Mouse (Mus musculus): ENCODE results near the gene Endov.

Gene Endov

DNA sequence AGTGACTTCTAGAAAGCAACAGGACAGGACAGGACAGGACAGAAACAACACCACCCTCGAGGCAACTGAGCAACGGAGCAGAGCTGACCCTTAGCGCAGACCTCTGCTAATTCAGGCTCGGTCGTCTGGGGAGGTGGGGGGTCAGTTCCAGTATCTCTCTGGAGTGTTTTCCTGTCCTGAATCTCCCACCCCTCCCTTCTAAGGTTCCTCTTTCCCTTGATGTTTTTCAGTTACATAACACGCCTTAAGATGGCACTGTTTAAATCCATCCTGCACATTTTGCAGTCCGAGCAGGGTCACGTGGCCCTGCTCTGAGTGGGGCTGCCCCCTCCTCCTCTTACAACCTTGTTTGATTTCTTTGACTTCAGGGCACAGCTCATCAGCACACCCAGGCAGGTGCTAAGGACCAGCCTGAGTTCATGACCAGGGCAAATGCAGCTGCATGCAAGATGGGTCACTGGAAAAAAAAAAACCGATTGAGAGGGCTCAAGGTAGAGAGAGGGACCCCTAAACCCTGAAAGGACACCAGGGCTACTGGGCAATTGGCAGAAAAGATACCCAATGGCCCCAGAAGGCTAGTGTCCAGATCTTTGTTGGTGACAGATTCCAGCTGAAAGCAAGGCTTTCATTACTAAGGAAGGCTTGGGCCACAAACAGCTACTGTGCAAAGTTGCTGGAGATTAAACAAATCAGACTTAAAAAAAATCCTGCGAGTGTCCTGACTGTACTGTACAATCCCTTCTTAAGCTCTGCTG lies 54.8 kb downstream of the Endov start:
- no peak for DNase-seq (ENCODE audit: low spot score in 2 of 2)

DNA sequence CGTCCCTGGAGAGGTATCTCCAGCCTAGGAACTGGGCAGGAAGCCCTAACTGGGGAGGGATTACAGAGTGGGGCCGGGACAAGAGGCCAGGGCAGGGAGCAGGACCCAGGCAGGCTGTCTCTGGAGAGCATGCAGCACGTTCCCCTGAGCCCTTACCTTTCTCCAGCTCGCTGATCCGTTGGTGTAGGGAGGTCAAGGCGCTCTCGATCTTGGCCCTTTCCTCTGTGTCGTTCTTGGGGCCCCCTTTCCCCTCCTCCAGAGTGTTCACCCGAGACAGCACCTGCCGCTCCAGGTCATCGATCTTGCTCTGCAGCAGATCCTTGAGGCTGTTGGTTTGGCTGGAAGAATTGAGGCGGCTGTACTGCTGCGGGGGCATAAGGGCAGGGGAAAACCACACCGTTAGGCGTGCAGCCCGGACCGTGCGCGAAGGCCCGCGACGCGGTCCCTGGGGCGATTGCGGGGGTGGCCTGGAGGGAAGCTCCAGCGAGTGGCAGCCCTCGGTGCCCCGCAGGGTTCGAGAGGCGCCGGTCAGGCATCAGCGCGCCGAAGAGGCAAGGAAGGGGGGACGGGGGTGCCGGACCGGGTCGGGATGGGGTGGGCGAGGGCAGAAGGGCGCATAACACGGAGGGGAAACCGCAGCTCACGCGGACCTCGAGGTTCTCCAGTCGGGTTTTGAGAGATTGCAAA lies 55.5 kb downstream of the Endov start:
- DNase-seq (ENCODE audit: low spot score in 2 of 2) = no peak

DNA sequence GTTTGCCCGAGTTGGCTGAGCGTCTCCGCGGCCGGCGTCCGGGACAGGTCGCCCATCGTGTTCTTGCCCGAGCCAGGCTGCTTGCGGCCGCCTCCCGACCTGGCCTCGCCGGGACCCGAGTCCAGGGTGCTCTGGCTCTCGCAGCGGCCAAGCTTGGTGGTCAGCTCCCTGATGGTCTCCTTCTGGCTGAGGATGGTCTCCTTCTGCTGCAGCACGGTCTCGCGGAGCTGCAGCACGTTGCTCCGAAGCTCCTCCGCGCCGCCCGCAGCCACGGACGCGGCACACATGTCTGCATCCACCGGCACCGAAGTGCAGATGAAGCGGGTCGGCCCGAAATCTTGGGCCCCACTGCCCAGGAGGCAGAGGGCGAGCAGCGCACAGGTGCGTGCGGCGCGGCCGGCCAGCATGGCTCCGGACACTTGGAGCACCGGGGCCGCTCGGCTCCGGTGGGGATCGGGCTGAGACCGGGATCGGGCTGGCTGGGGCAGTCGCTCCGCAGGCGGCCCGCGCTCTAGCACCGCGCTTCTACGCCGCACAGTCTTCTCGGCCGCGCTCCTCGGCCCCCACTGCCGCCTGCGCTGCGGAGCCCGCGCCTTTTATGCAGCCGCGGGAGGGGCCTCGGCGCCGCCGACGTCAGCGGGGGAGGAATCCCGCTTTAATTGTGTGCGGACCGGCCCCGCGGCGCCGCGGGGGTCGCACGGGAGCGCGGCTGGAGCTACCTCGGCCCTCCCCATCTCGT lies 56.2 kb downstream of the Endov start, which contains the start of gene Nptx1:
Nptx1 (minus strand) TSS at position 571 of the 739 bp plus-strand sequence.
- DNase-seq (ENCODE audit: low spot score in 2 of 2) = peak in 1 of 2 experiments; percentile 59

DNA sequence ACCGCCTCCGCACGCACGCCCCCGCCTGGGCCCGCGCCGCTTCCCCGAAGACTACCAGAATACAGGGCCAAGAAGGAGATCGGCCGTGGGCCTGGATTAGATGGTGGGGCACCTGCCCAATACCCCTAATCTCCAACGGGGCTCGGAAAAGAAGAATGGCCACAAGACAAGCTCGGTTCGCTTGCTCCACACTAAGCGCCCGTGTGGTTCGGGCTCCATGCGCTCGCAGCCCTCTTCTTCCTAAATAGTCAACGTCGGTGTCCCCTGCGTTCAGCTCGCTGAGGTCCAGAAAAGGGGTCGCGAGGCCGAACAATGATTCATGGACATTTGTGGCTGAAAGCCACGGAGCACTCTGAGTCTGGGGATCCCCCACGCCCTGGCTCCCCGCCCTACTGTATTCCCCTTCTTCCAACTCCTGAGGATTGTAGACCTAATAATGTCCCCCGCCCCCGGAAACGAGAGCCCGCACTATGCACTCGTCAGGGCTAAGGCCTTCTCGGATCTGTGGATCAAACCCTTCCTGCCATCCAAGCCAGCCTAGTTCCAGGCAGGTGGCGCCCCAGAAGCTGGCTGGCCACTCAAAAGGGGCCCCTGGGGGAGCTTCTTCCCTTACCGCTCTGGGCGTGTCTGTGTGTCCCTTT lies 56.9 kb downstream of the Endov start:
- no peak for DNase-seq (ENCODE audit: low spot score in 2 of 2)

DNA sequence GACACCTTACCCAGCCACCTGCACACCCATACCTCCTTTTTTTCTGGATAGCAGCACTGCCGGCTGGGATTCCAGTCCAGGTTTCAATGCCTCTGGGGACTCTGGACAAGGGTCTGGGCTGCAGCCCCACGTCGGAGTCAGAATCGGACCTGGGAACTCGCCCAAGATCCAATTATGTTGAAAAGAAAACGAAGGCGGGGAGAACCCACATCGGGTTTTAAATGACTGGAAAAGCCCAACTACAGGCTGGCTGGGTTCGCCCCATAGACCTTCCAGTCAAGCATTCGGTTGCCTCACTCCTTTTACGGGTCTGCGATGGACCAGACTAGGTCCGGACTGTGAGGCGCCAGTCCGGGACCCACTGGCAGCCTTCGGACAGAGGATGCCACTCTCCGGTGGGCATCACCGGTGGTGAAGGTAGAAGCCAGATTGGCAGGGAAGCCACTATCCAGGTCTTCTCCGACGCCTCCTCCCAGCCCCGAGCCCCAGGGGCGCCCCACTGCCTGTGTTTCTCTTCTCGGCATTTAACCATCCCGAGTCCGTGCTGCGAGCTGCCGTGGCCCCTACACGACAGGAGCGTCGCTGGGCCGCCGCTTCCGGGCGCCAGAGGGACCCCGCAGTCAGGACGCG lies 57.7 kb downstream of the Endov start:
- DNase-seq (ENCODE audit: low spot score in 2 of 2) = no peak

DNA sequence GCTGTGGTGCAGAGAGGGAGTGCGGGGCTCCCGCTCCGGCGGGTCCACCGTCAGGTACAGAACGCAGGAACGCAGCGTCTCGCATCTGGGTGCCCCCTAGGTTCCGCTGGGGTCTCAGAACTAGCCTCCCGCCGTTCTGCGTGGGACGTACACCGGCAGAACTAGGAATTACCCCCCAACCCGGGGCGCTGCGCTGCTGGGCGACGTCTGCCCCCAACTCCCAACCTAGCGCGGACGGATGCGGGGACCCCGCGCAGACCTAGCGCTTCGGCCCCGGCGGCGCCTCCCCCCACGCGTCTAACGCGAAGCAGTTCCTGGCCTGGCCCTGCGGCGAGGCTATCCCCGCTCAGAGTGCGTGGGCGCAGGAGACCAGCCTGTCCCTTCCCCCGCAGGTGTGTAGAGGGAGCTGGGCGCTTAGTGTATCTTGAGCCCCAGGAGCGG lies 58.2 kb downstream of the Endov start:
- no peak for DNase-seq (ENCODE audit: low spot score in 2 of 2)

DNA sequence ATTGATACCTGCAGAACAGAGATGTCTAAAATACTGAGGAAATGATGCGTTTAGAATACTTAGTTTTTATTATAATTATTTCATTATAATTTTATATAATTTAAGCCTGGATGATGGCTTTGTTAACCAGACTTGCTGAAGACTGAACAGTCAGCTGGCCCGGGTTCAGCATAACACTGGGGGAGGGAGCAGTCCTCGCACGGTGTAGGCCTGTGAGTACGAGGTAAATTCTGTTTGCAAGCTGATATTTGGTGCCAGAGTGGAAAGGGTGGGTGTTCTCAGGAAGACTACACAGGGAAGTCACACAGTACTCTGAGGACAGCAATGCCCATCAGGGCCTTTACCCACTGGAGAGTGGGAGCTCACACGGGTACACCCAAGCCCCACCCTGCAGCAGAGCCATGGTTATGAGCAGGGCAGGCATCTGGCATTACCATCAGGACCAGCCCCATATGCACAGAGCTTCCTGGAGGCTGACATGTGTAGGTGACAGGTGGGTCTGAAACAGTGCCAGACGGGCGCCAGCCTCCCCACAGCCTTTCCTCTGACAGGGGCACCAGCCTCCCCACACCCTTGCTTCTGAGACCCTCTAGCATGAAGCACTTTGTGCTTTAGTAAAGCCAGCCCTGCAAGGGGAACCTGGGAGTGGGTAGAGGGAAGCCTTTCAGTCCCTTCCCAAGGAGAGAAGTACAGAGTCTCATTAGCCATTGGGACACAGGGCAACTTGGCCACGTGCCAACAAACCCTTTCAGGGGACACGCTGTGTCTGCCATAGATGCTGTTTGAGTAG lies 59.6 kb downstream of the Endov start:
- DNase-seq (ENCODE audit: low spot score in 2 of 2) = no peak

DNA sequence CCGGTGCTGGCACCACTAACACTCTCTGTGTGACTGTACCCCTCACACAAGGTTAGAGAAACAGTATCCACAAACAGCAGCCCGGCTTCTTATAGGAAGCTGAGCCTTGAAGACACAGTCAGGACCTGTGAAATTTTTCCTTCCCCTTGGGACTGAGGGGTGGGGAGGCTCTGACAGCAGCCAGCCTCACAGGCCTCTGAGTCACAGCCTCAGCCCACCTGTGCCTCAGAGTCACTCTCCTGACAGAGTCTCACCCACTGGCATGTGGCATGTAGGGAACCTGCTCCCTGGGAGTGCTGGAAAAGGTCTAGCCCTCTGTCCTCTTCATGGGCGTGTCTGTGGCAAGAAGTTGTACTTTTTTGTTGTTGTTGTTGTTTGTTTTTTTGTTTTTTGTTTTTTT lies 60.3 kb downstream of the Endov start:
- DNase-seq (ENCODE audit: low spot score in 2 of 2) = no peak

DNA sequence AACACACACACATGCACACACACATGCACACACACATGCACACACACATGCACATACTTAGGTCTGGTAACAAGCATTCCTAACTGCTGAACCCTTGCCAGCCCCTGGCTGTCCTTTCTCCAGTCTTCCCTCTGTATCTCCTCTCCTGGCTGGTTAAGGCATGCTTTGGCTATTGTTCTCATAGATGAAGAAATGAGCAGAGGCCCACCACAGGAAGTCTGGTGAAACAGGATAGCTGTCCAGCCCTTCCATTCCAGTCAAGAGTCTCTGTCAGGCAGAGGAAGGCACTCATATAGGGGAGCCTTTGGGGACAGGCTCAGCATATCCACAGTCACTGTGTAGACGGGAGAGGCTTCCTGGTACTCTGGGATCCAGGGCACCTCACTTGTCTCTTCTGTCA lies 61.2 kb downstream of the Endov start:
- DNase-seq (ENCODE audit: low spot score in 2 of 2) = no peak

DNA sequence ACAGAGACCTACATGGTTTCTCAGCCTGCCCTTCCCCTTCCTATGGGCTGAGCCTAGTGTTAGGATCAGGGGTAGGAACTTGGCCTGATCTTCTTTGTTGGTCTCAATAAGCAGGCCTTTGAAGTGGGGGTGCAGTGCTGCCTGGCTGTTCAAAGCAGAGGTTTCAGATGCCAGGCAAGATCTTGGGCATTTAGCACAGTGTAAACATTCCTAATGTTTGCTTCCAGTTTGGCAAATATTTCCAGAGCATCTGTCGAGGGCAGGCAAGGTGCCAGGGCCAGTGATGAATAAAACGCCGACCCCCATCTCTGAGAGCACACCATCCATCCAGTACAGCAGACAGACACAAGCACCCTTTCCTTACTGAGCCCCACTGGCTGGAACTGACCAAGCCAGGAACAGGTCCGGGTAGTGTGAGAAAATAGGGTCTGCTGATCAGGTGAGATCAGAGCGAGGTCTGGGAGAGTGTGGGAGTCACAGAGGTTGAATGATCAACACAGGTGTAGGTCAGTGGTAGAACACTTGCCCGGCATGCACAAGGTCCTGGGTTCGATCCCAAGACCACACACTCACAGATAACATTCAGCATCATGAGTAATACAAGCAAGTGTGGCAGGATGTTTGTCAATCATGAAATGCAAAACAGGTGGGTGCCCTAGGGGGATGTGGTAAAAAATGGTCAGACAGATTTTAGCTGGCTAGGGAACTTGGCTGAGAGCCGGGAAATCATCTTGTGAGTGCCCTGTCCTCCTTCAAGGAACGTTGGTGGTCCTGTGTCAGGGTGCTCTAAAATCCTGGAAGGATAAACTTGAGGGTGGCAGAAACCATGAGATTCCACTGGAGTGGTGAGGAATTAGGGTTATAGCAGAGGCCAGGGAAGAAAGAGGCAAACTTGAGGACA lies 62.0 kb downstream of the Endov start:
- no peak for DNase-seq (ENCODE audit: low spot score in 2 of 2)

DNA sequence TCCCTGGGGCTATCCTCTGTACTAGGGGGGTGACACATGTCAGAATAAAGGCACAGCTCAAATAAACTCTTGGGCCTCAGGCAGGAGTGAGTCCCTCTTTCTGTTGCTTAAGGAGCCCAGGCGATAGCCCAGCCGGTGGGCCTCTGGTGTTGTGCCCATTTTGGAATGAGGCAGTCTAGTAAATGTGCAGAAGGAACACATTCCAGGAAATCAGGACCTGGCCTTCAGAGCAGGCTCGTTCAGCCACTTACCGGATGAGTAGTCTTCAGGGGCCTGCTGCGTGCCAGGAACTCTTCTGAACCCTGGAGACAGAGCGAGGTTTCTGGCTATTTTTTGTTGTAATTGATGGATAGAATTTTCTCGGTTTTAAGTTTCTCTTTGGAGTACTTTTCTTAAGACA lies 63.6 kb downstream of the Endov start:
- DNase-seq (ENCODE audit: low spot score in 2 of 2) = no peak

DNA sequence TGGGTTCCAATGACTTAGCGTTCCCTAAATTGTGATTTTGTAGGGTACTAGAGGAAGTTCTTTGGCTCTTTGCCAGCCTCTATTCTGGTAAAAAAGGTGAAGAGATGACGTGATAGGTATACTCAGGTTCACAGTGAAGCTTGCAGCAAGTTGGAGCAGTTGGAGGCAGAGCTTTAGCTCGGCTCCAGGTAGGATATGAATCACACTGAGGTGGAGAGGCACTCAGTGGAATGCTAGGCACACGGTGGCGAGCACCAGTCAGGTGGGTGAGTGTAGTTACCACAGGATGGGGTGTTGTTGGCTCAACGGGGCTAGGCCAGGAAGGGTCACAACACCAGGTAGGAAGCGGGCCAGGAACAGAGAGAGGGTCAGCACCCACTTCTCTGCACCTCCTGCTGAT lies 64.0 kb downstream of the Endov start:
- no peak for DNase-seq (ENCODE audit: low spot score in 2 of 2)

DNA sequence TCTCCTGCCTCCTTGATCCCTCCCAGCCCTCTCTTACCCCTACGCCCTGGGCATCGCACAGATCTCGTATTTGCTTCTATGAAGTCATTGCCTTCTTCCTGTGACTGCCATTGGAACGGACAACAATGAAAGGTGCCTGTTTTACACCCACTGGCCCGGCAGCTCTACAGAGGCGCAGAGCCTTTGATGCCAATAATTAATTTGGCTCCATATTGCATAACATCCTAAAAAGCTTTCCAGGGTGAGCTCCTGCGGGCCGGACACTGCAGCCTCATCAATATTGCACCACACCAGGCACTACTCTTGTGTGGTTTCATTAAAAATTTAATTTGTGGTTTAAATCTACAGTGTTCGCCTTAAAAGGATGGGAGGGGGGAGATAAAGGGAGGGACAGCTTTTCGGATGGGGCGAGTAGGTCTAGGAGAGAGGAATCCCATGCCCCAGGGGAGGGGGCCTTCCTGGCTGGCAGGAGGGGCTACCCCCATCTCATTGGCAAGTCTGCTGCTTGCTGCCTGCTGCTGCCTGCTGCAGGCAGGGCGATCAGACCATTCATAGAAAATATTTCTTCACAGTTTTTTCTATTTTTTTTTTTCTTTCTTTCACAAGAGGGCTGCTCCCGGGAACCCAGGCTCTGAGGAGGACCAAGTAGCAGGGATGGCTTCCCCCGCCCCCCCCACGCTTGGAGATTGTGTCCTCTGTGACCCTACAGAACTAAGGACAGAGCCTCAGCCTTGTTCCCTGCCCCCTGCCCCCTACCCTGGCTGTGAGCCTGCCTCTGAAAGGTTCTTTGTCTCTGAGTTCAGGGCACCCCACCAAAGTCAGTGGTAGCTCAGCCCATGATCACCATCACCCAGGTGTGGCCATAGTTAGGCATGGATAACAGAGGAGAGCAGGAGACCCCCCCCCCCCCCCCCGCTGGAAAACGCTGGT lies 67.1 kb downstream of the Endov start:
- no peak for DNase-seq (ENCODE audit: low spot score in 2 of 2)

DNA sequence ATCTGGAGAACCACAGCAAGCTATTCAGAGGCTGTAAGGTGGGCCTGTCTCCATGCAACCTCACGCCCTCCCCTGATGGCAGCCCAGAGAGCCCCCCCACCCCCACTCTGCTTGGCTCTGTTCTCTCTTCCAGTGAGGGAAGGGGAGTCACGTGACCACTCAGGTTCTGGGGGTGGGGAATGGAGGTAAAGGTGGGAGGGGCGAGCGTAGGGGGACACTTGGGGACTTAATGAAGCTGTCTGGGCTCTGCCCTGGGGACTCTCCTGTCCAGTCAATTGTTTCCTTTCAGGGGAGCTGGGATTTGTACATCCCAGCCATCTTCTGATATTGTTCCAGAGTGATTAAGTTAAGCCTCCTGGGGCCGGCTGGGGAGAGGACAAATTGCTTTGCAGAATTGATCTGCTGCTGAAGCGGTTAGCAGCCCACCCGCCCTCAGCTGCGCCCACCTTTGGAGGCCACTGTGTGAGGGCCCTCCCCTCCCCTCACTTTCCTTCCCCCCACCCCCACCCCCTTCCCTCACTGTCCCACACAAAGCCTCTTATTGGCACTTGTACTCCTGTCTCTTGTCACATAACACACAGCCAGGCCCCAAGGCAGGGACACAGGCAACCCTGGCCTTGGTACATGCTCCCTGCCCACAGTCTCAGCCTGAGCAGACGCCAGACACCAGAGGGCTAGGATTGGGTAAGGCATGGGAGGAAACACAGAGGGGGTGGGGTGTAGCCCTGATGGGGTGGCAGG lies 67.9 kb downstream of the Endov start:
- DNase-seq (ENCODE audit: low spot score in 2 of 2) = no peak

Measured in frontal cortex, postnatal 14 days (tissue).